Mouse (Mus musculus) spleen, postnatal 36 days (tissue): ENCODE measurements around the gene M1ap.

Experiments
- DNase-seq, 2 experiments: peaks; one replicate each; pipeline ENCODE4 v3.0.0; 2022; ENCODE audit warnings: low spot score in 2 of 2, mixed read lengths in 1 of 2

M1ap gene

DNA sequence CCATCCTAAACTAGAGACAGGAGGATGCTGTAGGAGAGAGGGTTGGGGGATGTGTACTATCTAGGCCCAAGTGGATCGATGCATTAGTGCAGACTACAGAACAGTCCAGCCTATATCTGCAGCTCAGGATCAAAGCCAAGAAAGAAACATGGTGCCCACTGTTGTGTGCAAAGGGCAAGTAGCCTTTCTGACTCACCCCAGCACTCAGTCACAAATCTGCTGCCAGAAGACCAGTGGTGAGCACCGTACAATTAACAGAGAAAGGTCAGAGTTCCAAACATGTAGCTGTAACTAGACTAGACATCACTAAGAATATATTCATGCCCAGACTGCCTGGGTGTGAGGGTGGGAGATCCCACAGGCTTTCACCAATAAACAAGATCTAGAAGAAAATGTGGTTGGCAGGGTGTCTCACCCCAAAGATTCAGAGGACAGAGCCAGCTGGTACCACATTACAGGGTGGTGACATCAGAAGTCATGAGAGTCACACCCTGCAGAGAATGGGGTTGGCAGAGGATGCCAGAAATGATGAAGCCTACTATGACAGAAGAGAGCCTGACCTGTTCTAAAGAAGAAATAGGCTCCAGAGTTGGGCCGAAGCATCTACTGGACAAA is 12.0 kb upstream of the M1ap start:
- no peak for DNase-seq

DNA sequence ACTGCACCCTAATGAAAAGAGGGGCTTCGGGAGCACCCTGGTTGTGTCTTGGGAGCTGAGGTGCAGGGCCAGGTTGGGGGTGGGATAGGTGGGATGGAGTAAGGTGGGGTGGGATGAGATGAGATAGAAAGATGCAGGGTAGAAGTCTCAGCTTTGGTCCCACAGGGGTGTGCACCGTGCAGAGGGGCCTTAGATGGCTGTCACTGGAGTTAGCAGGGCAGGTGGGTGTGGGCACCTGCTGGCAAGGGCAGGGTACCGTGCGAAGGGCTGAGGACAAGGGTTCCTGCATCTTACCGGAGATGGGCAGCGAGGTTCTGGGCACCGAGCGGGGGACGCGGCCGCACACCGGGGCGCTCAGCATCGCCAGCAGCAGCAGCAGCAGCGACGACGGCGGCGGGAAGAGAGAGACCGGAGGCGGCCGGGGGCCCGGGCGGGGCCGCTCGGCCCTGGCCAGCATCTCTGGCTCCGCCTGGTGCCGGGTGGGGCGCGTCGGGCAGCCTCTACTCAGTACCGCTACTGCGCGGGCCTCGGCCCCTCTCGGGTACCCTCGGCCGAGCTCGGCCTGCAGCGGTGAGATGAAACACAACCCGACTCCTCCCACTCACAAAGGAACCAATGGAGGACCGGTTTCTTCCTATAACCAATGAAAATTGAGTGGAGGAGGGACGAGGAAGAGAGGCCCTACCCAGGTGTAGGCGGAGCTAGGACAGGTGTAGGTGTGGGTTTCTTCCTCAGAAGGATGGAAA is 7.4 kb upstream of the M1ap start, which contains the start of gene Sema4f:
TSS of gene Sema4f (minus strand) at position 603 of the 746 bp plus-strand sequence.
- peak; percentile 40 to 47 for DNase-seq

GRCm38 (mm10) chr6:82940765-82941164 is 5.9 kb upstream of the M1ap start:
- DNase-seq: peak in 1 of 2 experiments; percentile 20

DNA sequence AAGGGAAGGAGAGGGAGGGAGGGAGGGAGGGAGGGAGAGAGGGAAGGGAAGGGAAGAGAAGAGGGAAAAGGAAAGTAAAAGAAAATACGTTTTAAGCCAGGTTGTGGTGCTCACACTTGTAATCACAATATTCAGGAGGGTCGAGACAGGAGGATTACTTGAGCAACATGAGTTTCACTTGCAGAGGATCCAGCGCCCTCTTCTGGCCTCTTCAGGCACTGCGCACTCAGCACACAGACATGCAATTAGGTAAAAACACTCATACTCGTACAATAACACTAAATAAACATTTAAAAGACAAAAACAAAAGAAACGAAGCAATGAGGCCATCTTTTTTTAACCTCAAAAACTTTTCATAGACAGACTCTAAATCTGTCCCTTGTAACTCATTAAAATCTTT is 952 bp upstream of the M1ap start:
- DNase-seq: no peak

- DNase-seq: no peak
These were observed 10.0 kb downstream of the M1ap start for GRCm38 (mm10) chr6:82956553-82957251.

- no peak for DNase-seq
These were observed 15.0 kb downstream of the M1ap start for GRCm38 (mm10) chr6:82961664-82962063.

- DNase-seq: no peak
These were observed 22.8 kb downstream of the M1ap start for GRCm38 (mm10) chr6:82969249-82970084.

GRCm38 (mm10) chr6:82971031-82971430 is 24.3 kb downstream of the M1ap start:
- peak; percentile 10 to 22 for DNase-seq

DNA sequence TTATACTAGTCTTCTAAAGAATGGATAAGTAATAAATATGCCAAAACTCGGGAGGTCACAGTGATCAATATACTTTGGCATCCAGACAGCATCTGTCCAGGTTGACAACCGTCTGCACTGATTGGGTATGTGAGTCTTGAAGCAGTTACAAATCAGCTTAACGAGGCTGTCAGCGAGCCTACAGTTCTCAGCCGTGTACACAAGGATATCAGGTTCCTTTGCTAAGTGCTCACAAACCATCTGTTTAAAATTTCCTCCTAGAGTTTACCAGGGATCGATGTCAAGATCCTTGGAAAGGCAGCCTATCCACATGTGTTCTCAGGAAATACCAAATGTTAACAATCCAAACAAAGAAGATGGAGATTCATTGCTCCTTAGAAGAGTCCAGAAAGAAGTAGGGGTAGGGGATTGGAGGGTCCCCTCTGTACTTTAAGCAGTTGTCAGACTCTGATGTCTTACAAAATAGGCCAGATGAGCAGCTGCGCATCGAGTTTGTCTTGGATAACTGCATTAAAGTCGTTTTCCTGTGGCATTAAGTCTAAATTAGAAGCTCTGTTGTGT is 40.8 kb downstream of the M1ap start:
- no peak for DNase-seq

GRCm38 (mm10) chr6:82993696-82994095 is 47.0 kb downstream of the M1ap start:
- DNase-seq: no peak

- no peak for DNase-seq
These were observed 47.7 kb downstream of the M1ap start for GRCm38 (mm10) chr6:82994372-82994771.

GRCm38 (mm10) chr6:82996740-82997315 is 50.1 kb downstream of the M1ap start:
- peak; percentile 86 to 93 for DNase-seq

DNA sequence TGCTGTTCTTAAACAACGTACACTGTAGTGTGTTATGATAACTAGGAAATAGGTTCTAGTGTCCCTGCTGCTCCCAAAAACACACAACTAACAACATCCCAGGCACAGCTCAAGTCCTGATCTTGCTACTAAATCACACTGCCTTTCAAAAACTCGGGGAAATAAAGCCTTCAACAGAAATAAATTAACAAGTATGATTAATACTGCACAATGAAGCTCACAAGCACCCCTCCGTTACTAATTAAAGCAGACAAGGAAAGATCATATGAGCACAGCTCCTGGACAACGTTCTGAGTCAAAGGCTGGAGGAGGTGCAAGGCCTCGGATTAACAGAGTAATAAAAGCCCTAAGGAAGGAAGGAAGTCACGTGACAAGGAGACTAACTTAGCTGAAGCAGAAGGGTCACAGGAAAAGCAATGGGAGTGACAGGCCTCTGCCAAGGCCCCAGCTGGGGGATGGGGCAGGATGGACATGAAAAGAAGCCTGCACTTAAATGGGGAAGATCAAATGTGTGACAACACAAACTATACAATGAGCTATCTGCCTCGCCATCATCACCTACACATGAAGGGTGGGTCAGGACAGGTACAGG is 50.9 kb downstream of the M1ap start:
- DNase-seq: peak in 1 of 2 experiments; percentile 23

GRCm38 (mm10) chr6:82998326-82998725 is 51.6 kb downstream of the M1ap start:
- DNase-seq: no peak

DNA sequence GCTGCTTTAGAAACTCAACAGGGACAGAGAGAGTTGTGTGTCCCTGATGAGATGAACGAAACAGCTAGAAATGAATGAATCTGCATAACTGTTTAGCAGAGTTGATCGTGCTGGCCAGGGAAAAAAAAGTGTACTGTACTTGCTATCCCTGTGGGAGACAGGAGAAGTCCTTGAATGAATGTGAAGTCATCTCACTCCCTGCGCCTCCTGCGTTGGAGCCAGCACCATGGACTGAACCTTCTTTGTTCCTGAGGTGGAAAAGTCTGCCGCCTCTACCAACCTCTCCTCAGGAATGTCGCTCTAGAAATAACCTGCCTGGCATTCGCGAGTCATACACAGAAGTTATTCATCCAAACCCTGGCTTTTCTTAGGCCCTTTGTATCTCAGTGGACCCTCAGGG is 53.3 kb downstream of the M1ap start:
- DNase-seq: no peak

DNA sequence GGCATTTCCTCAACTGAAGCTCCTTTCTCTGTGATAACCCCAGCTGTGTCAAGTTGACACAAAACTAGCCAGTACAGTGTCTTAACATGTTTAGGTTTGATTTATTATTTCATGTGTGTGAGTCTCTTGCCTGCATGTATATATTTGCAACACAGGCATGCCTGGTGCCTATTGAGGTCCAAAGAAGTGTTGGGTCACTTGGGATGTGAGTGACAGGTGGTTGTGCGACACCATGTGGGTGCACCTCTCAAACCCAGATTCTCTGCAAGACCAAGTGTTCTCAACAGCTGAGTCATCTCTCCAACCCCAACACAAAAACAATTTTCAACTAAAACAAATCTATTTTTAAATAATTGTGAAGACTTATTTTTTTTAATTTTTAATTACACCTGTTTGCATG is 56.4 kb downstream of the M1ap start:
- DNase-seq: no peak

- DNase-seq: no peak
These were observed 57.1 kb downstream of the M1ap start for GRCm38 (mm10) chr6:83003850-83004249.

DNA sequence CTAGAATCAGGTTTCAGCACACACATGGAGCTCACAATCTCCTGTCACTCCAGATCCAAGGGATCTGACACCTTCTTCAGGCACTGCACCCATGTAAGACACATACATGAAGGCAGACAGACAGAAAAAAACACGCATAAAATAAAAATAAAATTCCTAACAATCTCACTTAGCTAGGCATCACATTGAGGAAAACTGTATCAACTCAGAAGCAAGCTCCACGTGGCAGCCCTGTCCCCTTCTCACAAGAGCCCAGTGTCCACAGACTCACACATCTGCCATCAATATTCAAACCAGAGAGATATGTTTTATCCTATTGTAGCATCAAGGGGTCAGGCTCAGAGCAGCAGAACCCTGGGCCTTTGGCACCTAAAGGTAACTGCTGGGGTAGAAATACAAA is 57.6 kb downstream of the M1ap start:
- DNase-seq: no peak

DNA sequence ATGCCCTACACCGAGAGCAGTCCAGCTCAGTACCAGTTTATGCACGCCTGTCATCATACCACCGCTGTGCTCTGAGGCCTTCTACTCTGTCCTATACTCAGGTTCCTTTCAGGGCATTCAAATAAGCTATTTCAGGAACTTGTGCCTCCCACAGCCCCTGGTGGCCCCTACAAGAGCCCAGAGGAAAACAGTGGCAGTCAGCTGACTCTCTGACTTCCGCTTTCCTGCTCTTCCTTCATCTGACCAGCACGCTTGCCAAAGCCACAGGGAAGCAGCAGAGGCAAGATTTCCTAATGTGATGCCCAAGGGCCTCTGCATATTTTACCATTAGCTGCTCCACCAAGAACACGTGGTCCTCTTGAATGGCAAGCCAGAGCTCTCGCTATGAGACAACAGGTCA is 58.2 kb downstream of the M1ap start:
- peak; percentile 80 to 83 for DNase-seq

DNA sequence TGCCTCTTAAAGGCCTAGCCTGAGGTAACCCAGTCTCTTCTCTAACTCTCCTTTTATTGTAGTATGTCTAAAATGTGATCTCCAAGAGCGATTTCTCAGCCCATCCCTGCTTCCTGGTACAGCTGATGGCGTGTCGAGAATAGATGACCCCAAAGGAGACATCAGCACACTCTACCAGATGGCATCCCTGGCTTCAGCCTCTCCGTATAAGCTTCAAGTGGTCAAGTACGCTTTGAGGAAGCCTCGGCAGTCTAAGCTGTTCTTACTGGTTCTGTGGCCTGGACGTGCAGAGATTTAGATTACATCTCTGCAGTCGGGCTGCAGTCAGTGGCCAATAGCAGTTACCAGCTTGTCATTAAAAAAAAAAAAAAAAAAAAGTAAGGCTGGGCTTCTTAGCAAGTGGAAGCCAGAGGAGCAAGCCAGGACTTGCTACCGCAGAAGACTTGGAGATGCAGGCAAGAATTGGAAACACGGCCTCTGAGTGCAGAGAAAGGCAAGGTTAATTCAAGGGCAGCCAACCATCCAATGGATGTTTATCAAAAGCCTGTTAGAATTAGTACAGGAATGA is 58.8 kb downstream of the M1ap start:
- no peak for DNase-seq
